Mouse (Mus musculus): ENCODE data around the gene H2-M10.2. TPM values are rescaled to one million over a fixed set of nuclear protein-coding genes. Genes with fewer than 3 reads are reported as not detected.
"Not testable (repeated sequence)": the region's sequence is repeated elsewhere in the genome, so short reads cannot be mapped to it uniquely, and the experiment has no call there.

The H2-M10.2 gene
- not detected in 2 replicates for polyA plus RNA-seq (2016; fragmentation: Nextera tagmentation; extraction: Ambion mirVana)

DNA sequence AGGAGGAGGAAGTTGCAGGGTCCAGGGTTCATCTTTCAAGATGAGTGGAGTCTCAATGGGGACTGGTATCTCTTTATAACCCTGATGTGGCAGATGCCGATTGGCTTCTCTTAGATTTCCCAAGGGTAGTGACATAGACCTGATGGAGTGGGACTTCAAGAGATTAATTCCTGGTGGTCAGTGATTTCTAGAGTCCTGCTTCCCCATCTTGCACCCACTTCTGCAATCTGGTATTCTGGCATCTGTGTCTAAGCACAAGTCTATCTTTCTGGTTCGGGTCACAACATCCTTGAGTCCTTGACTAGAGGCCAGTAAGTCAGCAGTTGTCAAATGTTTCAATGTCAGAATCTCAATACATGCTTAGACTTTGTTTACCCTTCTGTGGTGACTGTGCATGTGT is at the start of gene H2-M10.2:
Gene H2-M10.2 (minus strand): TSS at position 101 of the 400 bp plus-strand sequence.
- Histone ChIP-seq H3K36me3 (peaks cover 14% of the 10 kb centered on the region), H3K4me2 (no peak within 1 kb of the TSS), H3K27me3 (replicated peaks) (no peaks in the 10 kb centered on the region), H3K27ac (ENCODE audit: poor library complexity, severe bottlenecking) (no peak within 1 kb of the TSS), H3K4me3 (no peak within 1 kb of the TSS), H3K4me1 (replicated peaks) (no peaks in the 10 kb centered on the region), H3K9me3 (replicated peaks) (peaks cover 11% of the 10 kb centered on the region), H3K9ac (no peak within 1 kb of the TSS)
- WGBS: 81% methylated on average over 2 of the region's 2 CpGs
- ATAC-seq (ENCODE audit: insufficient number of reproducible peaks, low FRiP score): no peak

DNA sequence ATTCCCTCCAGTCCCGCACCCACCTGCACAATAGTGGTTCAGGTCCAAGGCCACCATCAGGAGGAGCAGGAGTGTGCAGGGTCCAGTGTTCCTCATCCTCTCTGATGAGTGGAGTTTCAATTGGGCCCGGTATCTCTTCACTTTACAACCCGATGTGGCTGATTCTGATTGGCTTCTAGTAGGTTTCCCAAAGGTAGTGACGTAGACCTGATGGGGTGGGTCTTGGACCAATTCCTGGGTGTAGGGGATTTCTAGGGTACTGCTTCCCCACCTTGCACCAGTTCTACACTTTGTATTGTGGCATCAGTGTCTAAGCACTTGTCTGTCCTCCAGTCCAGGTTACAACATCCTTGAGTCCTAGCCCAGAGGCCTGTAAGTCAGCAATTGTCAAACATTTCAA is 39.8 kb upstream of the H2-M10.2 start, which contains the start of gene H2-M10.1:
Gene H2-M10.1 (minus strand): TSS at position 101 of the 400 bp plus-strand sequence.
- H3K9me3 ChIP-seq (replicated peaks): no peaks in the 10 kb centered on the region
- no peaks in the 10 kb centered on the region for H3K4me1 ChIP-seq (replicated peaks)
- ATAC-seq (ENCODE audit: insufficient number of reproducible peaks, low FRiP score): no peak
- H3K27me3 ChIP-seq (replicated peaks): no peaks in the 10 kb centered on the region
- WGBS: 74% methylated on average over 4 of the region's 4 CpGs
- no peak within 1 kb of the TSS for H3K4me2 ChIP-seq
- H3K36me3 ChIP-seq: no peaks in the 10 kb centered on the region
- H3K4me3 ChIP-seq: no peak within 1 kb of the TSS
- H3K27ac ChIP-seq (ENCODE audit: poor library complexity, severe bottlenecking): no peak within 1 kb of the TSS
- H3K9ac ChIP-seq: no peak within 1 kb of the TSS

DNA sequence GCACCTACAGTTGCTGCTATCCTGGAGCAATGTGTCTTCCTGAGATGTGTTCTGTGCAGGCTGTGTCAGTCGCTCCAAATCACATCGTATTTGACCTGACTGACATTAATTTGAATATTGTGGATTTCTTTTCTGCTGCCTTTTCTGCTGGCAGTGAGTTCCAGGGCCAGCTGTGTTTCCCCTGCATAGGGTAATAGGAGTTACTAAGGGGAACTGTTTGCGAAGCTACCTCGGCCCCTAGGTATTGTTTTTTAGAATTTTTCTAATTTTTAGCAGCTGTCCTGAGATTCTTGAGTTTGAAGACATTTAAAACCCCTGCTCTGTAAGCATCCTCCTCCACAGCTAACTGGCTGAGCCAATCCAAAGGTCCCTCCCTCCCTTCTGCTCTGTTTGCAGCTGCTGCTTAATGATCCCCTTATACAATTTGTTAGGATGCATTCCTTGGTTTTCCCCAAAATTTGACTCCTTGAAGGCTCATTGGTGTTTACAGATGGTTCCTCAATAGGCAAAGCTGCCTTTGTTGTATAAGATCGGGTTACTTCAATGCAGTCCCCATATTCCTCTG is 29.5 kb upstream of the H2-M10.2 start:
- Histone ChIP-seq H3K36me3 (no peaks in the 10 kb centered on the region), H3K27me3 (replicated peaks) (peaks cover 23% of the 10 kb centered on the region), H3K9me3 (replicated peaks) (no peaks in the 10 kb centered on the region), H3K4me2 (peak overlapping the region; percentile 78), H3K27ac (ENCODE audit: poor library complexity, severe bottlenecking) (no peak overlapping the region), H3K9ac (no peak overlapping the region), H3K4me3 (peak overlapping the region; percentile 55), H3K4me1 (replicated peaks) (no peaks in the 10 kb centered on the region)
- no peak for ATAC-seq (ENCODE audit: insufficient number of reproducible peaks, low FRiP score)
- 40% methylated on average over 5 of the region's 5 CpGs for WGBS

DNA sequence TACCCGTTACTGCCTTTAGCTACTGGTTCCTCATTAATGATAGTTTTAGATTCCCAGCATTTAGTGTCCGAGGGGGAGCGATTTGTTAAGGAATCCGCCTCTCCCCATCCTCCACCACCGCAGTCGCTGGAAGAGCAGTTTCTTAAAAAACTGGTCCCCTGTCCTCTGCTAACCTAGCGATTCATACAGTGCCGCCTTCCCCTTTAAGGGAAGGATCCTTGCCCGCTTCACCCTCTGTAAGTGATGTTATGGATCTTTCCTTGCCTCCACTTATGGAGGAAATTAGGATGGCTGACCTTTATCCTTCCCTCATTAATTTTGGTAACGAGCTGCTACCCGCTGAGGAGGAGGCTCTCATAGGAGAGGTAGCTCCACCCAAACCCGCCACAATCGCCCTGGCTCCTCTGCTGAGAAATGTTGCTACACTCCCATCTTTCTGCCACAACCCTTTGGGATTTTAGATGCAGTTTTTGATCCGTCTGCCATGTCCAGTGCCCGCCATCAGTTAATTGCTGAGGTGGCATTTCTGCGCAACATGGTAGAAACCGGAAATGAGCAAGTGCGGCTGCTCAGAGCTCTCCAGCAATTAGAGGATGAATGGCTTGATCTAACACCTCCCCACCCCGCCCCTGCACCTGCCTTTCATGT is 28.9 kb upstream of the H2-M10.2 start:
- Histone ChIP-seq H3K27me3 (replicated peaks) (peaks cover 23% of the 10 kb centered on the region), H3K9ac (peak overlapping the region; percentile 52; the same call in 1 of the 2 replicates), H3K4me3 (peak overlapping the region; percentile 55), H3K4me2 (peak overlapping the region; percentile 78), H3K9me3 (replicated peaks) (no peaks in the 10 kb centered on the region), H3K36me3 (no peaks in the 10 kb centered on the region), H3K4me1 (replicated peaks) (no peaks in the 10 kb centered on the region), H3K27ac (ENCODE audit: poor library complexity, severe bottlenecking) (no peak overlapping the region)
- WGBS: under 1% methylated on average over 19 of the region's 19 CpGs
- no peak; the same call in 1 of the 2 replicates for ATAC-seq (ENCODE audit: insufficient number of reproducible peaks, low FRiP score)

DNA sequence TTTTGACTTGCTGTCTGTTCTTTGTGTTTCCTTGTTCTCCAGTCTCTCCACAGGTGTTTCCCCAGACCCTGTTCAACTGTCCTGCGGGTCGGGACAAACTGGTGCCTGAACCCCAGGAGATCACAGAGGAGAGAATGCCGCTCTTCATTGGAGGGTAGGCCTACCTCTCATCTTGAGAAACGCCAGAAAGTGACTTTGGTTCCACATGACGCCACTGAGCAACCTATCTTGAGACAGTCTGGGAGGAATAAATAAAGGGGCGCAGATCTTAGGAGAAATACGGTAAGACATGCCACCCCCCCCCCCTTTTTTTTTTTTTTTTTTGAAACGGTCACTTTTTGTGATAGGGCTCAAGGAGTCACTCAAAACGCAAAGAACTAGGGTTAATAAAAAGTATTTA is 28.2 kb upstream of the H2-M10.2 start:
- 3% methylated on average over 9 of the region's 9 CpGs for WGBS
- no peak overlapping the region for H3K27ac ChIP-seq (ENCODE audit: poor library complexity, severe bottlenecking)
- H3K9me3 ChIP-seq (replicated peaks): no peaks in the 10 kb centered on the region
- no peak overlapping the region for H3K9ac ChIP-seq
- H3K36me3 ChIP-seq: no peaks in the 10 kb centered on the region
- H3K4me2 ChIP-seq: peak overlapping the region; percentile 78
- peak overlapping the region; percentile 55 for H3K4me3 ChIP-seq
- no peaks in the 10 kb centered on the region for H3K4me1 ChIP-seq (replicated peaks)
- no peak for ATAC-seq (ENCODE audit: insufficient number of reproducible peaks, low FRiP score)
- peaks cover 19% of the 10 kb centered on the region for H3K27me3 ChIP-seq (replicated peaks)

DNA sequence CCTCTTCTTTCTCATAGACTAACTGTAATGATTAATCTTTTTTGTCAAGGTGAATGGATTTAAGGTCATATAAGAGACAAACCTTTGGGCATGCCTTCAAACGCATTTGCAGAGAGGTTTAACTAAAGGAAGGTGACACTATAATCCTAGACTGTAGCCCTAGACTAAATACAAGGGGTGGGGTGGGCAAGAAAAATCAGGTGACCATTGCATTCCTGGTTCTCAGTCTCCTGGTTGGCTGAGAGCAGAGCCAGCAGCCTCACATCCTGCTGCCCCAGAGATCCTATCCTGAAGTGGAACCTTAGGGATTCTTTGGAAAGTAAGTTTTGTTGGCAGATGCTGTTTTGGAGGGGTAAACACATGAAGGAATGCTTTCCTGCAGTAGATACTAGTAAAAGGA is 23.0 kb upstream of the H2-M10.2 start:
- Histone ChIP-seq H3K4me3 (no peak overlapping the region), H3K36me3 (no peaks in the 10 kb centered on the region), H3K27me3 (replicated peaks) (peaks cover 3% of the 10 kb centered on the region; the same call in 1 of the 2 replicates), H3K4me1 (replicated peaks) (no peaks in the 10 kb centered on the region), H3K9ac (no peak overlapping the region), H3K9me3 (replicated peaks) (no peaks in the 10 kb centered on the region), H3K27ac (ENCODE audit: poor library complexity, severe bottlenecking) (no peak overlapping the region), H3K4me2 (no peak overlapping the region)
- no peak for ATAC-seq (ENCODE audit: insufficient number of reproducible peaks, low FRiP score)
- WGBS: 42% methylated on average over 1 of the region's 1 CpGs

DNA sequence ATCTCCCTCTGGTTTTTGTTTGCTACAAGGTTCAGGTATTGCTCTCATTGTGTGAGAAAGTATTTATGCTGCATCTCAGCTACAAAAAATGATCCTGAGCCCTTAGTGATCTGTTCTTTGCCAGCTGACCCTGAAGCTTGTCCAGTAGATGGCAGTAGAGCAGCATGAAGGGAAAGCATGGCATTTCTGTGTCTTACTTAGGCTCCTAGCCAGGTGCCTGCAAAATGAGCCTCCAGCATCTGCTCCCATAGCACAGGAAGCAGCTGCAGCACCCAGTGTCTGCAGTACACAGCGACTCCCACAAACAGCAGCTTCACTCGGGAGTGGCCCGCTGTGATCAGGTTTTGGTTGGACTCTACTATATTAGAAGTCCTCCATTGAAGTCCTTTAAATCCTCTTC is 22.6 kb upstream of the H2-M10.2 start:
- not testable (repeated sequence) for H3K27ac ChIP-seq (ENCODE audit: poor library complexity, severe bottlenecking); H3K36me3 ChIP-seq; H3K4me1 ChIP-seq (replicated peaks); H3K4me2 ChIP-seq; ATAC-seq (ENCODE audit: insufficient number of reproducible peaks, low FRiP score); H3K9ac ChIP-seq; H3K9me3 ChIP-seq (replicated peaks); H3K4me3 ChIP-seq; H3K27me3 ChIP-seq (replicated peaks)
- 2% methylated on average over 3 of the region's 3 CpGs for WGBS

DNA sequence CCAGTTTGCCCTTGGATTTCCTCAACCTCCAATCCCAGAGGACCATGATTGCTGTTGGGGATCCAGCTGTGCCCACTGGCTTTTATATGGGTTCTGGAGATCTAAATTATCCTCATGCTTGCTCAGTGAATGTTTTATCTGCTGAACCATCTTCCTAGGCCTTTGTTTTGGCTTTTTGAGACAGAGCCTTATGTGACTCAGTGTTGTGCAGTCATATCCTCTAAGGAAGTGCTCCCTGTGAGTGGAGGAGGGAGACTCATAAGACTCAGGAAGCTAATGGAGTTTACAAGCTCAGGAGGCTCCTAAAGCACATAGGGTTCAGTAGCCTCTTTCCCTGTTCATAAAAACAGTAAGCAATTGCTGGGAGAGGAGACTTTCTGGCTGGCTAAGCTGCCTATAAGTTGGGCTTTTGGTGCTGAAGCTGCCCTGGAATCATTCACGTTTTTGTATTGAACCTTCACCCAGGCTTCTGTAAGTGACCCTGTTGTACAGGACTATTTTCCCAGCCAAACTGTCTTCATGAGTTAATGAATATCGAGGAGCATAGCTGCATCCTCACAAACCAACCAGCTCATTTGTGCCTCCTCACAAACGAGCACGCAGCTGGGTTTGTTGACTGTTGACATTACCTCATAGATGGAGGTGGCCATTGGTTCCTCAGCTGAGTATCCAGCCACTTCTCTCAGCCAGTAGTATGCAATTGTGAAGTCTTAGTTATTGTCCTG is 4.6 kb downstream of the H2-M10.2 start:
- ATAC-seq (ENCODE audit: insufficient number of reproducible peaks, low FRiP score): no peak
- 0 out of 2 replicates have a peak, but pooled peaks cover 5% of the 10 kb centered on the region for H3K4me1 ChIP-seq (replicated peaks)
- no peak overlapping the region for H3K27ac ChIP-seq (ENCODE audit: poor library complexity, severe bottlenecking)
- peaks cover 12% of the 10 kb centered on the region for H3K9me3 ChIP-seq (replicated peaks)
- no peak overlapping the region for H3K4me3 ChIP-seq
- peaks cover 36% of the 10 kb centered on the region for H3K36me3 ChIP-seq
- WGBS: 86% methylated on average over 4 of the region's 4 CpGs
- no peak overlapping the region for H3K4me2 ChIP-seq
- H3K27me3 ChIP-seq (replicated peaks): no peaks in the 10 kb centered on the region
- no peak overlapping the region for H3K9ac ChIP-seq

DNA sequence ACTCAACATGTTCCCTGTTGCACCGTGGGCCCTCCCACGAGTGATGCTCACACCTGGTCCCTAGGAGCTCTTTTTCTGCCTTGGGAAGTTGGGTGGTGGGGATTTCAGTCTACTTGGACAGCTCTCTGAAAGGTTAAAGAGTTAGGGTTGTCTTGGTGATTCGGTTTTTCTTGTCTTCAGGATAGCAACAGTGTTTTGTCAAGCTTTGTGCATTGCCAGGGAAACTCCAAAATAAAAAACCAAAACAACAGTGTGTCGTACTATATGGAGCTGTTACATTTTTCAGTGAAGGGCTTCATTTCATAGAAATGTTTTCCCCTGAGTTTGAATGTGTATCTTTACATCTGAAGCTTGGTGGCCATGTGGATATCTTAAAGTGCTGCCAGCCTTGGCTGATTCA is 11.5 kb downstream of the H2-M10.2 start:
- 88% methylated on average over 4 of the region's 4 CpGs for WGBS
- H3K36me3 ChIP-seq: peaks cover 31% of the 10 kb centered on the region

DNA sequence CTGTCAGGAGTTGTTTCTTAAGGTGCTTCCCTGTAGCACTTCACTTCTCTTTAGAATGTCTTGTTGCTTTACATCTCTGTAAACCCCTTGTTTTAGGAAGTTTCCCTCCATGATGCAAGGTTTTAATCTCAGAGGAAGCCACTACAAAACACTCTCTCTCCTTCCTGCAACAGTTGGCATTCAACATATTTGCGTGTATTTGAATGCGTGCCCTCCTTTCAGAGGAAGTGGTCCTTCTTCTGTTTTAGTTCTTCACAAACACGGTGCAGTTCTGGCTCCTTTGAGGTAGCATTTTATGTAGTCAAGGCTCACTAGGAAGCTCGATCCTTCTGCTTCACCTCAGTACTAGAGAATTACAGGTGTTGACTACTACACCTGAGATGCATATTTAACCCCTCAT is 12.5 kb downstream of the H2-M10.2 start:
- Histone ChIP-seq H3K27me3 (replicated peaks) (no peaks in the 10 kb centered on the region), H3K9me3 (replicated peaks) (no peaks in the 10 kb centered on the region), H3K4me2 (no peak overlapping the region), H3K36me3 (peaks cover 29% of the 10 kb centered on the region), H3K9ac (no peak overlapping the region; the same call in 1 of the 2 replicates), H3K4me1 (replicated peaks) (peaks cover 32% of the 10 kb centered on the region), H3K4me3 (no peak overlapping the region), H3K27ac (ENCODE audit: poor library complexity, severe bottlenecking) (no peak overlapping the region)
- no peak for ATAC-seq (ENCODE audit: insufficient number of reproducible peaks, low FRiP score)
- 87% methylated on average over 4 of the region's 4 CpGs for WGBS

More for the DNA sequence above, 11.5 kb downstream of the H2-M10.2 start:
- Histone ChIP-seq H3K4me3 (no peak overlapping the region), H3K27me3 (replicated peaks) (no peaks in the 10 kb centered on the region), H3K4me2 (no peak overlapping the region), H3K9ac (no peak overlapping the region), H3K4me1 (replicated peaks) (peaks cover 33% of the 10 kb centered on the region), H3K9me3 (replicated peaks) (no peaks in the 10 kb centered on the region), H3K27ac (ENCODE audit: poor library complexity, severe bottlenecking) (no peak overlapping the region)
- no peak for ATAC-seq (ENCODE audit: insufficient number of reproducible peaks, low FRiP score)

DNA sequence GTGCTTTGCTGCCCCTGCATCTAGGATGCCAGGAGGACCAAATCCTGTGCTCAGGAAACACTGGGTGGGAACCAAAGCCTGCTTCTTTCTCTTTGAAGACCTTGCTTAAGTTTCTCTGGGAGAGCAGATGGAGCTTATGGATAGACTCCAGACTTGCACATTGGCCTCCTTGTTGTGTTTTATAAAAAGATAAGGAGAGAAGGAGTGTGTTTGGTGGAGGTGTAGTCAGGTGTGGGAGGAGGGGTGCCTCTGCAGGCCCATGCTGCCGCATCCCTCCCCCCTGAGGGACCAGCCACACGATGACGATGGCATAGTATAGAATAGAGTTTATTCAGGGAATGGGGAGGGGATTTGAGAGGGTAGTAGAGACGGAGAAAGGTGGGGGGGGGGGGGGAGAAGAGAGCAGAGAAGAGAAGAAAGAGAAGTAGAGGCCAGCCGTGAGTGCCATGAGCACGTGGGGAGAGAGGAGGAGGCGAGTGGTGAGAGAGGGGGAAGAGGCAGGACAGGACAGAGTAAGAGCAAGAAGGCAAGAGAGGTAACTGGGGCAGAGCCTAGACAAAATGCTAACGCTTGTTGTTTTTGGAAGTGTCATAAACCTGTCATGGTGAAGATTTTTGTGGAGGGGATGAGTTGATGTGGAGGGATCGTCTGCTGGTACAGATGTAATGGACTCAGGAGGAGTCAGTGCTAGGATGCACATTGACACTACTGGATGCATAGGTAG is 13.5 kb downstream of the H2-M10.2 start:
- peak overlapping the region; percentile 94 for H3K4me2 ChIP-seq
- H3K9me3 ChIP-seq (replicated peaks): no peaks in the 10 kb centered on the region
- no peak for ATAC-seq (ENCODE audit: insufficient number of reproducible peaks, low FRiP score)
- 80% methylated on average over 9 of the region's 9 CpGs for WGBS
- H3K27ac ChIP-seq (ENCODE audit: poor library complexity, severe bottlenecking): no peak overlapping the region
- peaks cover 29% of the 10 kb centered on the region for H3K36me3 ChIP-seq
- H3K9ac ChIP-seq: peak overlapping the region; percentile 88
- peak overlapping the region; percentile 92 for H3K4me3 ChIP-seq
- H3K4me1 ChIP-seq (replicated peaks): peaks cover 30% of the 10 kb centered on the region
- no peaks in the 10 kb centered on the region for H3K27me3 ChIP-seq (replicated peaks)

All from heart, embryonic 12.5 days (tissue).